Mouse (Mus musculus): ENCODE results near the gene Lrrk2.

The Lrrk2 gene

DNA sequence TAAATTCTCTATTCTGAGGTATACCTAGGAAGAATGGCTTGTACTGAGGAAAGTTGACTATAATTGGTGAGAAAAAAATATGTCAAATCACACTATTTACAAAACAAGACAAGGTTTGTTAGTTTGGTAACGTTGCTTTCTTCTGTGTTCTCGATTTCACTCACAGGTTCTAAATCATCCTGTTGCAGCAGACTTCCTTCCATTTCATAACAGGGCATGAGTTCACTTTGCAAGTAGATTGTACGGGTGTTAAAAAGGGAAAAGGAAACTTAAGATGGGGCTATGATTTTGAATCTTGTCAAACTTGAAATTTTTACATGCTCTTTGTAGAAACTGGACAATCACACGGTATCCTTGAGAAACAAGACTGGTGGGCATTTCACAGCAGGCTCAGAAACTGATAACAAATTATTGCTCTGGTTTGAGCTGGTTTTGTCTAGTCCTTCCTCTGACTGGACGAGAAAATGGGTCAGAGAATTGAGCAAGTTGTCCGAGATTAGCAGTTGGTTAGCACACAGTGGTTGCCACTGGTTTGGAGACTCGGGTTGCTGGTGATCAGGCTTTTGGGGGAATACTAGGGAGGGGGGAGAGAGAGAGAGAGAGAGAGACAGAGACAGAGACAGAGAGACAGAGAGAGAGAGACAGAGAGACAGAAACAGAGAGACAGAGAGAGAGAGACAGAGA, 13.0 kb downstream of the Lrrk2 start:
- in situ Hi-C loops (cut with MboI, MseI) = no loop called here

GRCm38 (mm10) chr15:91690648-91691047, 17.7 kb downstream of the Lrrk2 start:
- in situ Hi-C loops (cut with MboI, MseI) = no loop called here

DNA sequence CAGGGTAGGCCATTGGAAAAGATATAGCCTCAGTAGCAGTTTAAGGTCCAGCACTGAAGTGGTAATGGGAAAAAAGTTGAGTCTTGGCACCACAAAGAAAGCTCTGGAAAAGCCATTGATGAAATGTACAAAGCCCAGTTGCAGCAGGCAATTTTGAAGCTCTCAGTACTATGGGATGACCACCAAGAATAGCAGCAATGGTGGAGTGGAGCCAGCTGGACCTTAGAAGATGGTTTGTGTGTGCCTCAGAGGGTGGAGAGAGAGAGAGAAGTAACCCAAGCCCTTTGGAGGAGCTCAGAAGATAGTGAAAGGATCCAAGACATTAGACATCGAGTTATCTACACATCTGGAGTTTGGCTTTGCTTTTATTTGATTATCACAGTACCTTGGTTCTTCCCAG, 20.1 kb downstream of the Lrrk2 start:
- in situ Hi-C loops (cut with MboI, MseI) = no loop called here

GRCm38 (mm10) chr15:91693856-91694255, 20.9 kb downstream of the Lrrk2 start:
- in situ Hi-C loops (cut with MboI, MseI) = no loop called here

GRCm38 (mm10) chr15:91700841-91701240, 27.9 kb downstream of the Lrrk2 start:
- in situ Hi-C loops (cut with MboI, MseI) = no loop called here

- in situ Hi-C loops (cut with MboI, MseI) = no loop called here
Measured at GRCm38 (mm10) chr15:91702991-91703715, 30.2 kb downstream of the Lrrk2 start.

DNA sequence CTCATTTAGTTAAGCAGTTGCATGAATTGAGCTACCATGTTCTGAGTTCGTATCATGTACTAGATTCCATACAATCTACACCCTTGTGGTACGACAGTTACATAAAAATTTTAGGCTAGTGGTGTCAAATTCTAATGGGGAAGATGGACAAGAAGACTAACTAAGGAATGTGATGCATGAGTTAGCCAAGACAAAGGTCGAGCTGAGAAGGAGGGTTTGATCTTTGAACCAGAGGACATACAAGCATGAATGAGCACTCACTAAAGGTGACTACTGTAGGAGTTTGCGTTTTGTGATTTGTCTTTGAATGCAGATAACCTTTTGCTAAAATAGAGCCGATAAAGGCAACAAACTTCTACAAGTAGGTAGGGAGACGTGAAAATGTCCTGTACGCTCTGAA, 31.1 kb downstream of the Lrrk2 start:
- in situ Hi-C loops (cut with MboI, MseI) = no loop called here

GRCm38 (mm10) chr15:91709207-91710130, 36.5 kb downstream of the Lrrk2 start:
- in situ Hi-C loops (cut with MboI, MseI) = no loop called here

- in situ Hi-C loops (cut with MboI, MseI) = no loop called here
Measured at GRCm38 (mm10) chr15:91735216-91735922, 62.4 kb downstream of the Lrrk2 start.

DNA sequence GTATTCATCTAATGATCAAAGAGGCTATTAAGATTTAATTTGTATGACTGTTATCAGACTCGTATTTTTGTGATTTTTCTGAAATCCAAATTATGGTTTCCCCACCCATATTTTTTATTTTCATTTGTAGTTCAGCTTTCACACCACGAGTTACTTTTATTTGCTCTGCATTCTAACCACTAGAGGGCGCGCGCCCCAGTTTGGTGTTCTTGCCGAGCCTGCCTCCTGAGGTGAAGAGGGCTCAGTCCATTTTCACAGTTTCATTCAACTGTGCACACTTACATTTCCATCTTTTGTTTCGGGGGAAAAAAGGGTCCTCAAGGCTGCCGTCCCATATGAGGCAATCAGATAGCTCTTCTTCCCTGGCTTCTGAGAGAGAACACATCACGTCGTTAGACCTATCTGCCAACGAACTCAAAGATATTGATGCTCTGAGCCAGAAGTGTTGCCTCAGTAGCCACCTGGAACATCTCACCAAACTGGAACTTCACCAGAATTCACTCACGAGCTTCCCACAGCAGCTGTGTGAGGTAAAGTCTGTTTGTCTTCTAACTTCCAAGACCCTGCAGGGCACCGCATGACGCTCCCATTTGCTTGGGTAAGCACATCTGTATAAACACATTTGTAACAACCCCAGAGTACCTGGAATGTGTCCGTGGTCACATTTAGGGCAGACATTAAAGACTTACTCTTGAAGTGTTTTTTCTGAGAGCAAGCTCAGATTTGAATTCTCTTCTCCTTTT, 64.0 kb downstream of the Lrrk2 start:
- in situ Hi-C loops (cut with MboI, MseI) = no loop called here

DNA sequence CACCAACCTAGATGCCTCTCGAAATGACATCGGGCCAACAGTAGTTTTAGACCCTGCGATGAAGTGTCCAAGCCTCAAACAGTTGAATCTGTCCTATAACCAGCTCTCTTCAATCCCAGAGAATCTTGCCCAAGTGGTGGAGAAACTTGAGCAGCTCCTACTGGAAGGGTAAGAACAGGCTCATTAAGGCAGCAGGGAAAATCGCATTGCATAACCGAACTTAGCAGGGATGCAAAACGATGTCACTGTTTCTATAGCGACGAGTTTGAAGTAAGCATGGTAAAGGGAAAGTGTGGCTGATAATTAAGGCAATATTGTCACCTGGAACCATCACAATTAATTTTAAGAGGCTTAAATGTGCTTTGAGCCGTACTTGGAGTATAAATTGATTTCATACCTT, 65.8 kb downstream of the Lrrk2 start:
- in situ Hi-C loops (cut with MboI, MseI) = no loop called here

- in situ Hi-C loops (cut with MboI, MseI) = no loop called here
Measured at GRCm38 (mm10) chr15:91745501-91745900, 72.5 kb downstream of the Lrrk2 start.

GRCm38 (mm10) chr15:91752111-91752510, 79.1 kb downstream of the Lrrk2 start:
- in situ Hi-C loops (cut with MboI, MseI) = loop anchor here (5.0 kb wide), 1 partner anchor 145 kb away; no protein-coding TSS in a partner anchor

- in situ Hi-C loops (cut with MboI, MseI) = loop anchor here (5.0 kb wide), 1 partner anchor 146 kb away; no protein-coding TSS in a partner anchor
Measured at GRCm38 (mm10) chr15:91753378-91754080, 80.6 kb downstream of the Lrrk2 start.

DNA sequence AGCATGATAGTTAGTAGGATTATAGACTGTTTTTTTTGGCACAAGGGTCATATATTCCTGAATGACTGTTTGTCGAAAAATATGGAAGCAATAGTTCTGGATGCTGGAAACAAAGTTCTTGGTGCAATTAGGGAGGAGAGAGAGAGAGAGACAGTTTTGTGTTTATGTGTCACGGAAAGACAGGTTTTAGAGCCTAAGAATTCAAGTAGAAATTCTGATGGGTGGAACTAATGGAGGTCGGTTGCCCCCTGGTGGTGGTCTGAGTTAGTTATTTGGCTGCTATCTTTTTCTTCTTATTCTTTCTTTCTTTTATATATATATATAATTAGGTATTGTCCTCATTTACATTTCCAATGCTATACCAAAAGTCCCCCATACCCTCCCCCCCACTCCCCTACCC, 81.6 kb downstream of the Lrrk2 start:
- in situ Hi-C loops (cut with MboI, MseI) = loop anchor here (5.0 kb wide), 1 partner anchor 147 kb away; no protein-coding TSS in a partner anchor

- in situ Hi-C loops (cut with MboI, MseI) = loop anchor here (5.0 kb wide), 2 partner anchors 278 to 458 kb away; no protein-coding TSS in a partner anchor
Measured at GRCm38 (mm10) chr15:91755756-91756155, 82.8 kb downstream of the Lrrk2 start.

GRCm38 (mm10) chr15:91772041-91772440, 99.1 kb downstream of the Lrrk2 start:
- in situ Hi-C loops (cut with MboI, MseI) = no loop called here

DNA sequence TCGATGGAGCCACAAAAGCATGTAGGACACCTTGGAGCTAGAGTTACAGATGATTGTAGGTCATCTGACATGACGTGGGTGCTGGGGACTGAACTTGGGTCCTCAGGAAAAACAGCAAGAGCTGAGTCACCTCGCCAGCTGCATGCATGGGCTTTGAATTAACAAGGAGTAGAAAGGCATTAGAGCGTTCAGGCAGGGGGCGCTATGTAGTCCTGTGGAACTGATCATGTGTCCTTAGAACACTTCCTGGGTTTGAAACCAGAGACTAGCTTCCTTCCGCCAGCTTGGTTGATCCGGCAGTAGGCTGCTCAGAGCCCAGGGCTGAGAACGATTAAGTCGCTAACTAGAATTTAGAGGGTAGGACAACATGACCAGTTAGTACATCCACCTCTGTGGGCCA, 106.2 kb downstream of the Lrrk2 start:
- in situ Hi-C loops (cut with MboI, MseI) = no loop called here

DNA sequence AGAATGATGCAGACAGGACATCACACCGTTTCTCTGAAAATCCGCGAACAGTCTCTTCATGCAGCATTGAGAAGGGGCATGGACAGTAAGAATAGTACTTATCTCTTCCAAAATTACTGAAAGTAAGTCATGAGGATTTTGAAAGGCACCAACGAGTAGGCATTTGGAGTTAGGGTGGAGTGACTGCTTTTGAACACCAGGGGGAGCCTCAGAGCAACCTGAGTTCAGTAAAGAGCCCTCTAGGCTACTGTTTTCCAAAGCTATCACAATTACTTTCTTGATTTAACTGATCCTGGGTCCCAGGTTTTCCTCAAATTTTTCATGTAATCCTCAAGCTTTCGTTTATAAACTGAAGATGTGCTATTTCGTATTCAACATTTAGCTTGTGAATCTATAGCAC, 108.2 kb downstream of the Lrrk2 start:
- in situ Hi-C loops (cut with MboI, MseI) = no loop called here

DNA sequence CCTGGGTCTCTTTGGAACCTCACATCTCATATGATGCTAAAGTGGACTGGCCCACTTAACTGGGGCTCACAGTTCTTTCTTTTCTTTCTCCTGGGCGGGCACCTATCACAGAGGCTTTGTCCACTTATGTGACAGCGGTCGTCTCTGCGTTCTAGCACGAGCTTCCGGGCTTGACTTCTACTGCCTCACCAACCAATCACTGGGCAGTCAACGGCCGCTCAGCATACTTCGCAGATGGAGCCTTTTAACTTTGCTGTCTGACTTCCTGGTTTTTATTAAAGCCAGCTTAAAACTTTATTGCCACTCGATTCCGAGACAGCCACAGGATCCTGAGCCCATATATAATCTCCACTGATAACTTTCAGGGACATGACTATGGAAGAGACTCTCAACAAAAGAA, 115.4 kb downstream of the Lrrk2 start:
- in situ Hi-C loops (cut with MboI, MseI) = no loop called here
